16 mouse cellular contexts compared by ENCODE assay signal in the genomic region with DNA sequence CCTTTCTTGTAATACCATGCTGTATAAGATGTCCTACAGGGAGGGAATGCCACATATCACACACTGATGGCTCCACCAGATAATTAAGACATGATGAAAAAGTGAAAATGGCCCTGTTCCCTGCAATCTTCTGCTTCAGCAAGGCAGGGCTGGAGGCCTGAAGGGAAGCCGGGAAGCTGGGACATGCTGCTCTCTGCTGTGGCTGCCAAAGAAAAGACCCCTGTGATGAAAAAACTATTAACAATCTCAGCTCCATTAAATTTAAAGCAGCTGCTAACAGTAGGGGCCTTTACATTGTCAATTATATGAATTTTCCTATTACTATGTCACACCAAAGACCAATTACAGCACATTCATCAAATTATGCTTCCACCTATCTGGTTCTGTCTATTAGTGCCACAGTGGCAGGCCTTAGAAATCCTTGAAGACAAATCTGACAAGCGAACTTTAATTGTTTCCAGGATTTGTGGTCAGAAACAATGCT.
DNase-seq lines count a peak whose midpoint lies in the region; ATAC-seq and TF ChIP-seq lines count a peak whose summit lies in the region.
"Had no signal": no experiment of that assay in that cellular context is flagged by ENCODE, and none has a peak within 500 bp of the region (broad histone marks: within the 10 kb centered on the region; RNA-seq: fewer than 3 reads in every experiment).

No protein-coding gene starts in this region.

- no peak overlapping the region for H3K9ac ChIP-seq in midbrain, postnatal 0 days (replicated peaks; ENCODE audit: low read length, poor library complexity, severe bottlenecking)
- H3K9ac ChIP-seq: liver, embryonic 12.5 days had no signal

- peak; percentile 31 for DNase-seq in embryo, embryonic 11 days
- DNase-seq in embryo, embryonic 10 days (ENCODE audit: low spot score), result no peak
- peak; percentile 0 for DNase-seq in embryo, embryonic 11.5 days (ENCODE audit: low read depth, low spot score)
- DNase-seq in forelimb bud, embryonic 11.5 days (ENCODE audit: low read depth, low spot score), result peak; percentile 28
- peak; percentile 90 for DNase-seq in midbrain, postnatal 0 days (ENCODE audit: low spot score)
- no peak for DNase-seq in frontal cortex, postnatal 14 days (ENCODE audit: low spot score in 2 of 2)
- no peak for DNase-seq in spleen, postnatal 10 days (ENCODE audit: low spot score in 2 of 2)
- no peak for DNase-seq in thymus, postnatal 14 days
- DNase-seq: B cell, adult 2 months; kidney, postnatal 14 days; layer of hippocampus, postnatal 36 days; lung, postnatal 10 days had no signal

- H3K4me1 ChIP-seq in midbrain, postnatal 0 days (ENCODE audit: insufficient read depth, low read length), result no peaks in the 10 kb centered on the region
- H3K4me1 ChIP-seq: liver, embryonic 12.5 days had no signal

- no peak overlapping the region for H3K27ac ChIP-seq in midbrain, postnatal 0 days (ENCODE audit: low read depth, low read length)
- H3K27ac ChIP-seq: liver, embryonic 12.5 days had no signal

- H3K9me3 ChIP-seq in midbrain, postnatal 0 days (ENCODE audit: low read length), result no peaks in the 10 kb centered on the region
- H3K9me3 ChIP-seq: G1E; liver, embryonic 12.5 days had no signal

- no peaks in the 10 kb centered on the region for H3K27me3 ChIP-seq in midbrain, postnatal 0 days (ENCODE audit: insufficient read depth, low read length)
- H3K27me3 ChIP-seq: liver, embryonic 12.5 days had no signal

- H3K4me2 ChIP-seq in midbrain, postnatal 0 days (ENCODE audit: low read depth, low read length, poor library complexity, severe bottlenecking), result no peak overlapping the region
- H3K4me2 ChIP-seq: liver, embryonic 12.5 days had no signal

- no peaks in the 10 kb centered on the region for H3K36me3 ChIP-seq in midbrain, postnatal 0 days (ENCODE audit: insufficient read depth, low read length)
- H3K36me3 ChIP-seq: G1E; liver, embryonic 12.5 days had no signal

- ATAC-seq in midbrain, postnatal 0 days (ENCODE audit: low FRiP score), result peak; percentile 75; the same call in 1 of the 2 replicates
- ATAC-seq: activated CD4-positive, CD25-positive, alpha-beta regulatory T cell, adult 4 months; liver, embryonic 12.5 days had no signal

- WGBS in midbrain, postnatal 0 days, result 51% methylated on average over 2 of the region's 2 CpGs

- no peak for TF ChIP-seq CTCF in midbrain, postnatal 0 days (IDR thresholded peaks at IDR 0.05)

- H3K4me3 ChIP-seq in midbrain, postnatal 0 days (ENCODE audit: low read depth, low read length), result no peak overlapping the region
- H3K4me3 ChIP-seq: liver, embryonic 12.5 days; myocyte had no signal

Comparison
In these comparisons a context has a peak if more than half of its experiments do, and no peak if none do; other contexts are left out.
1. DNase-seq: peak in embryo, embryonic 11 days (single experiment), embryo, embryonic 11.5 days (single experiment), forelimb bud, embryonic 11.5 days (single experiment) and midbrain, postnatal 0 days (single experiment); none in embryo, embryonic 10 days (single experiment), frontal cortex, postnatal 14 days (0 of 2), spleen, postnatal 10 days (0 of 2) and thymus, postnatal 14 days (single experiment).